Mouse (Mus musculus): ENCODE measurements around the gene Aamp. TPM values are rescaled to one million over a fixed set of nuclear protein-coding genes. Genes with fewer than 3 reads are reported as not detected.
A peak's percentile ranks its signal among the peaks of the same experiment; 100 is the strongest.

The Aamp gene
- total and polyA plus RNA-seq, 3 experiments = 108 to 172 (median 163) TPM

DNA sequence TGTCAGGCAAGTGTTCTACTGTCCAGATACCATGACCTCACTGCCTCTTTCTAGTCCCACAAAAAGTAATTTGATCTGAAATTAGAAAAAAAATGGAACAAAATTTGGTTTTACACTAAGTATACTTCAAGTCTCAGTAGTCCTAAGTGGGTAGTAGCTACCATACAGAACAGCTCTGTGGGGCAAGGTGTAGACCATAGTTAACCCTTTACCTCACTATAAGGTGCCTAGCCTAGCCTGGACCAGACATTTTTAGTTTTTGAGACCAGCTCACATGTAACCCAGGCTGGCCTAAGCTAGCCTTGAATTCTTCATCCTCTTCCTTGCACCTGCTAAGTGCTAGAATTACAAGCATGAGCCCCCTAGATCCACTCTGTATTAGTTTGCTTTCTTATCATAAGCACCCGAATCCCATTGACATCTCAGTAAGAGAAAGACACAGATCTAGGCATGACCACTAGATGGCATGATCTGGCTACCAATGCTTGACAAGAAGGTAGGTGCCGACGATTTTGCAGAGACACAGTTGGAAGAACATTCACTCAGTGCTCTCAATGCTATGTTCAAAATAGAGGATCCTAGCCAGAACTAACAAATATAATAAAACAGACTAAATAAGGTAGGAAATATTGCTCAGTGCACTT, 28.6 kb upstream of the Aamp start (continued):
- TF ChIP-seq UBTF (IDR thresholded peaks at IDR 0.05; ENCODE audit: low read depth, low read length) = no peak
- TF ChIP-seq TBP (conservative IDR thresholded peaks at IDR 0.05; ENCODE audit: low read depth, low read length) = no peak
- no peak for TF ChIP-seq ETS1 (conservative IDR thresholded peaks at IDR 0.05; ENCODE audit: low read depth, low read length)
- TF ChIP-seq MAZ (IDR thresholded peaks at IDR 0.05; ENCODE audit: low read depth, low read length) = no peak
- TF ChIP-seq GABPA (IDR thresholded peaks at IDR 0.05; ENCODE audit: insufficient replicate concordance, low read depth, low read length) = no peak
- no peak for TF ChIP-seq POLR2AphosphoS2 (IDR thresholded peaks at IDR 0.05; ENCODE audit: low read depth, low read length)
- no peak for TF ChIP-seq POLR2A (IDR thresholded peaks at IDR 0.05; ENCODE audit: low read depth, low read length)
- no peak for TF ChIP-seq TCF12 (IDR thresholded peaks at IDR 0.05; ENCODE audit: low read depth, low read length)
- TF ChIP-seq E2F4 (IDR thresholded peaks at IDR 0.05; ENCODE audit: insufficient replicate concordance, low read depth, low read length) = no peak
- no peak for TF ChIP-seq PAX5 (IDR thresholded peaks at IDR 0.05; ENCODE audit: low read length)
- TF ChIP-seq KAT2A (IDR thresholded peaks at IDR 0.05; ENCODE audit: insufficient replicate concordance, low read length) = no peak
- TF ChIP-seq USF2 (conservative IDR thresholded peaks at IDR 0.05; ENCODE audit: low read depth, low read length) = no peak
- no peak for TF ChIP-seq MAFK (IDR thresholded peaks at IDR 0.05; ENCODE audit: insufficient replicate concordance, low read length)
- TF ChIP-seq SMC3 (IDR thresholded peaks at IDR 0.05; ENCODE audit: low read depth, low read length) = peak; percentile 99
- no peak; the same call in 1 of the 2 replicates for TF ChIP-seq MYC (IDR thresholded peaks at IDR 0.05; ENCODE audit: low read depth, low read length)
- no peak; the same call in none of the 2 replicates for TF ChIP-seq RAD21 (IDR thresholded peaks at IDR 0.05; ENCODE audit: low read depth, low read length)
- TF ChIP-seq EP300 (IDR thresholded peaks at IDR 0.05; ENCODE audit: low read length) = no peak
- TF ChIP-seq MXI1 (IDR thresholded peaks at IDR 0.05; ENCODE audit: low read depth, low read length) = no peak; the same call in 1 of the 2 replicates
- peak; percentile 59; the same call in 1 of the 2 replicates for TF ChIP-seq SIN3A (IDR thresholded peaks at IDR 0.05; ENCODE audit: low read length)
- no peak for TF ChIP-seq ZNF384 (IDR thresholded peaks at IDR 0.05; ENCODE audit: low read depth, low read length)
- no peak for TF ChIP-seq BHLHE40 (IDR thresholded peaks at IDR 0.05; ENCODE audit: low read depth, low read length)
- no peak for TF ChIP-seq MAX (IDR thresholded peaks at IDR 0.05; ENCODE audit: low read length)
- TF ChIP-seq CTCF (conservative IDR thresholded peaks at IDR 0.05 in 1 of 2, IDR thresholded peaks at IDR 0.05 in 1 of 2; ENCODE audit: low read depth in 2 of 2, low read length in 2 of 2) = peak; percentile 74 to 99

DNA sequence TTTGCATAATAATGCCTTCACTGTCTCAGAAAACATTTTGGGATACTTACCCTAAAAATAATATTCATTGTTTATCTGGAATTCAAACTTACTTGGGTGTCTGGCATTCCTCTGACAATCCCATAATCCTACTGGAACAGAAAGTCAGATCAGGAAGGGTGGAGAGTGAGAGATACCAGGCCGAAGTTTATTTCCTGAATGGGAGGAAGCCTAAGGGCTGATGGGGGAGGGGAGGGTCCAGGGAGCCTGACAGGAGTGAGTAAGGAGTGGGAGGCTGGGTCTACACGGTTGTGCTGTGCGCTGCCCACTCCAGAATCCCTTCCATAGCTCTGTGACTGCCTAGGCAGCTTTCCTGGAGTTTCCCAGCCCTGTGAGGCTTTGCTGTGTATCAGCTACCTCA, 25.2 kb upstream of the Aamp start:
- no peak overlapping the region for H3K27ac ChIP-seq (ENCODE audit: insufficient read depth, low read depth)
- dilution Hi-C loops (cut with MboI; ENCODE audit: extremely low pct_ligation_motif_present, extremely low pct_unique_long_range_greater_than_20kb, low sequenced_read_pairs) (no loop called here), in situ Hi-C loops (cut with MboI; ENCODE audit: low pct_ligation_motif_present, low pct_unique_long_range_greater_than_20kb, low sequenced_read_pairs) (loop anchor here (5.0 kb wide), 2 partner anchors 53 to 83 kb away; partner anchors contain the start of genes Catip and Ctdsp1)
- H3K36me3 ChIP-seq (replicated peaks in 1 of 2; ENCODE audit: control insufficient read depth in 1 of 2, insufficient read depth in 1 of 2, low read length in 1 of 2) = no peaks in the 10 kb centered on the region
- no peak for TF ChIP-seq E2F4 (IDR thresholded peaks at IDR 0.05; ENCODE audit: insufficient replicate concordance, low read depth, low read length)
- no peak for TF ChIP-seq USF2 (conservative IDR thresholded peaks at IDR 0.05; ENCODE audit: low read depth, low read length)
- no peak for TF ChIP-seq BHLHE40 (IDR thresholded peaks at IDR 0.05; ENCODE audit: low read depth, low read length)
- TF ChIP-seq EP300 (IDR thresholded peaks at IDR 0.05; ENCODE audit: low read length) = no peak
- no peak for TF ChIP-seq MAFK (IDR thresholded peaks at IDR 0.05; ENCODE audit: insufficient replicate concordance, low read length)
- no peak for TF ChIP-seq ZC3H11A (IDR thresholded peaks at IDR 0.05; ENCODE audit: low read depth, low read length)
- TF ChIP-seq JUND (conservative IDR thresholded peaks at IDR 0.05; ENCODE audit: low read depth, low read length) = no peak
- H3K79me2 ChIP-seq (replicated peaks; ENCODE audit: control insufficient read depth, extremely low read depth, insufficient read depth, poor library complexity, severe bottlenecking) = no peaks in the 10 kb centered on the region; the same call in 1 of the 2 replicates
- H3K4me3 ChIP-seq (replicated peaks in 1 of 3; ENCODE audit: low read depth in 2 of 3, low read length in 2 of 3, poor library complexity in 1 of 3) = no peak overlapping the region
- H3K9me3 ChIP-seq (replicated peaks; ENCODE audit: low read length) = peaks cover 2% of the 10 kb centered on the region
- no peaks in the 10 kb centered on the region for H3K27me3 ChIP-seq (replicated peaks)
- peaks cover 11 to 58% of the 10 kb centered on the region in 2 experiments for H3K4me1 ChIP-seq (ENCODE audit: control insufficient read depth in 1 of 2, insufficient read depth in 2 of 2)
- H3K4me2 ChIP-seq (ENCODE audit: insufficient read depth, low read depth, poor library complexity, severe bottlenecking) = no peak overlapping the region
- H3K9ac ChIP-seq (ENCODE audit: insufficient read depth, low read depth) = no peak overlapping the region
- DNase-seq (ENCODE audit: extremely low read depth) = no peak

Measured in CH12.LX (cell line).